Mouse (Mus musculus): Measurements from ENCODE around the gene Camta1. TPM values are rescaled to one million over a fixed set of nuclear protein-coding genes. Genes with fewer than 3 reads are reported as not detected.

Gene Camta1
- polyA plus RNA-seq, 1 experiment from 2014 or later = 83.5 TPM

DNA sequence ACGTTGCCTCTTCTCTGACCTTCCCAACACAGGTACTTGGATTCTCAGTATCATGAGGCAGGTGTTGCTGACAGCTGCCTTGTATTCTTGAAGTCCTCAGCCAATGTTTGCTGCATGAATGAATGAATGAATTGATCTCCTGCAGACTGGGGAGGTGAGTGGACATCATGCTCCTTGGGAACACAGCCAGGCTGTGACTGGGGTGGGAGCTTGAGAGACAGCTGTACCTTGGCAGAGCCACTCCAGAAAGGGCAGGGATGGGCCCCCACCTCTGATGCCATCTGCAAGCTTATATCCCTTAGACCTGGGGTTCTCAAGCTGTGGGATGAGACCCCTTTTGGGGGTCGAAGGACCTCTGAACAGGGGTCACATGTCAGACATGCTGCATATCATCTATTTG lies 508.9 kb downstream of the Camta1 start:
- Histone ChIP-seq H3K27ac (ENCODE audit: low read length) (no peak overlapping the region), H3K27me3 (ENCODE audit: insufficient read depth, low read length) (peaks cover 14% of the 10 kb centered on the region; the same call in 1 of the 2 replicates), H3K36me3 (ENCODE audit: insufficient read depth, low read length) (no peaks in the 10 kb centered on the region), H3K4me3 (ENCODE audit: low read length) (no peak overlapping the region), H3K9ac (replicated peaks; ENCODE audit: low read length) (no peak overlapping the region), H3K4me1 (ENCODE audit: insufficient read depth, low read length) (peaks cover 16% of the 10 kb centered on the region), H3K4me2 (replicated peaks; ENCODE audit: low read depth, low read length) (no peak overlapping the region), H3K9me3 (ENCODE audit: low read length) (peaks cover 4% of the 10 kb centered on the region; the same call in 1 of the 2 replicates)
- no peak for ATAC-seq (ENCODE audit: low FRiP score, low TSS enrichment)
- 86% methylated on average over 2 of the region's 2 CpGs for WGBS

DNA sequence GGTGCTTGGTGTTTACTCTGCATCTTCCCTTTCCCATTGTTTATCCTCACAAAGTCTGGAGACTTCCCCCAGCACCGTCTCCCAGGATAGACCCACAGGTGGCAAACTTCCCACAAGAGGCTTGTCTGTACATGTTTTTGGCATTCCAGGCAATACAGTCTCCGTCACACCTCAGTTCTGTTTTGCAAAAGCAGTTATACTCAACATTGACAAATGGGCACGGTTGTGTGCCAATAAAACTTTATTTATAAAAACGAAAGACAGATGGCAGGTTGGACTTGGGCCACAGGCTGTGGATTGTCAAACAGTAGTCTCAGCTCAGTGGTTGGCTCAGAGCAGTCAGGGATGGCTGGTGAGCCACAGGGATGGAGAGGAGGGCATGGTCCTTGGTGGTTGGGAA lies 509.4 kb downstream of the Camta1 start:
- peaks cover 12% of the 10 kb centered on the region; the same call in 1 of the 2 replicates for H3K27me3 ChIP-seq (ENCODE audit: insufficient read depth, low read length)
- no peak for ATAC-seq (ENCODE audit: low FRiP score, low TSS enrichment)
- H3K9me3 ChIP-seq (ENCODE audit: low read length) = peaks cover 4% of the 10 kb centered on the region; the same call in 1 of the 2 replicates
- no peak overlapping the region for H3K9ac ChIP-seq (replicated peaks; ENCODE audit: low read length)
- no peaks in the 10 kb centered on the region for H3K36me3 ChIP-seq (ENCODE audit: insufficient read depth, low read length)
- WGBS = 65% methylated on average over 4 of the region's 4 CpGs
- peaks cover 16% of the 10 kb centered on the region for H3K4me1 ChIP-seq (ENCODE audit: insufficient read depth, low read length)
- no peak overlapping the region for H3K4me2 ChIP-seq (replicated peaks; ENCODE audit: low read depth, low read length)
- H3K4me3 ChIP-seq (ENCODE audit: low read length) = no peak overlapping the region
- H3K27ac ChIP-seq (ENCODE audit: low read length) = no peak overlapping the region

DNA sequence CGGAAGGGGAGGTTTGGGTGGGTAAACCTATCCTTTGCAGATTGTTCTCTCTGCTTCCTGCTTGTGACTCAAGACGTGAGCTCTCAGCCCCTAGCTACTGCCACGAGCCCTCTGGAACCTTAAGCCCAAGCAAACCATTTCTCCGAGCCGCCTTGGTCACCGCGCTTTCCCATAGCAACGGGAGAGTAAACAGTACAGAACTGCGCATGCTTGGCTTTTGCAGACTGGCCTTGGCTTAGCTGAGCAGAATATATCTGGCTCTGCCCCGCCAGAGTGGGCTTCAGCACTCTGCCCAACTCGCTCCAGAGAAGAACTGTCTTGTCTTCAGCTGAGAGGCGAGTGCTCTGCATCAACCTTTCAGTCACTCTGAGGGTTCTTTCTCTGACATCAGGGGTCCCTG lies 509.9 kb downstream of the Camta1 start:
- WGBS = 52% methylated on average over 12 of the region's 12 CpGs
- Histone ChIP-seq H3K27ac (ENCODE audit: low read length) (no peak overlapping the region), H3K27me3 (ENCODE audit: insufficient read depth, low read length) (peaks cover 7% of the 10 kb centered on the region; the same call in 1 of the 2 replicates), H3K9ac (replicated peaks; ENCODE audit: low read length) (no peak overlapping the region), H3K36me3 (ENCODE audit: insufficient read depth, low read length) (no peaks in the 10 kb centered on the region), H3K4me2 (replicated peaks; ENCODE audit: low read depth, low read length) (0 out of 2 replicates have a peak overlapping the region, but pooled peaks have one; percentile 1), H3K9me3 (ENCODE audit: low read length) (peaks cover 4% of the 10 kb centered on the region; the same call in 1 of the 2 replicates), H3K4me3 (ENCODE audit: low read length) (no peak overlapping the region), H3K4me1 (ENCODE audit: insufficient read depth, low read length) (peaks cover 16% of the 10 kb centered on the region)
- peak; percentile 66 for ATAC-seq (ENCODE audit: low FRiP score, low TSS enrichment)

DNA sequence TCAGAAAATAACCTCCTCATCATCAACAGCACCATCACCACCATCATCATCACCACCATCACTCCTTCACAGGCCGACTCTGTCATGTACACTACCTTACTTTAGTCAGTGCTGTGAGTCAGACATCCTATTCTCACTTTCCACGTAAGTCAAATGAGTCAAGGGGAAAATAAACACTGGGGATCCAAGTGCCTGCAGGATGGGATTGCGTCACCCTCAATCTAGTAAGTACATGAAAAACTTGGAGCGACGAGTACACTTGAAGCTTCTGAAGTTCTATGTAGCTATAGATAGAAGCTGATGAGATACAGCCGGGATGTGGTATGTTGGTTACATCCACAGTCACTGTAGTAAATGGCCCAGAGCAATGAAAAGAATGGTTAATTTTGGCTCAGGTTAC lies 514.1 kb downstream of the Camta1 start:
- H3K9me3 ChIP-seq (ENCODE audit: low read length) = peaks cover 4% of the 10 kb centered on the region; the same call in 1 of the 2 replicates
- 0 out of 2 replicates have a peak, but pooled peaks cover 14% of the 10 kb centered on the region for H3K4me1 ChIP-seq (ENCODE audit: insufficient read depth, low read length)
- no peak for ATAC-seq (ENCODE audit: low FRiP score, low TSS enrichment)
- H3K4me3 ChIP-seq (ENCODE audit: low read length) = no peak overlapping the region
- WGBS = 91% methylated on average over 6 of the region's 6 CpGs
- no peak overlapping the region for H3K9ac ChIP-seq (replicated peaks; ENCODE audit: low read length)
- H3K27ac ChIP-seq (ENCODE audit: low read length) = no peak overlapping the region
- no peaks in the 10 kb centered on the region for H3K27me3 ChIP-seq (ENCODE audit: insufficient read depth, low read length)
- no peak overlapping the region for H3K4me2 ChIP-seq (replicated peaks; ENCODE audit: low read depth, low read length)
- no peaks in the 10 kb centered on the region for H3K36me3 ChIP-seq (ENCODE audit: insufficient read depth, low read length)

DNA sequence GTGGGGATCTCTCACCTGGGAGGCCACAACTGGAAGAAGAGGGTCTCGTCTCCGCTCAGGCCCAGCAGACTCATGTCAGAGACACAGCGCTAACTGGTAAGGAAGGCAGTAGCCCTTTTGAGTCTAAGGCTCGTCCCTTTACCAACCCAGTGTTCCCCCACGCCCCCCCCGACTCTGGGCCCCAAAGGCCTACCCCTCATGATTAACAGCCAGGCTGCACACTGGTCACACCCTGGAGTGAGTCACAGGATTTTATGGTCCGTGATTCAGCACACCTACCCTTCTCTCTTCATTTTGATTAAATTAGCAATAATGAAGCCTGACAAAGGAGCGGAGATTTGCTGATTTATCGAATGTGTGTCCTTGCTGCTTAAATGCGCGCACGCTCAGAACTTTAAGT lies 515.0 kb downstream of the Camta1 start:
- Histone ChIP-seq H3K27me3 (ENCODE audit: insufficient read depth, low read length) (no peaks in the 10 kb centered on the region), H3K4me1 (ENCODE audit: insufficient read depth, low read length) (0 out of 2 replicates have a peak, but pooled peaks cover 14% of the 10 kb centered on the region), H3K27ac (ENCODE audit: low read length) (no peak overlapping the region), H3K4me2 (replicated peaks; ENCODE audit: low read depth, low read length) (no peak overlapping the region), H3K9me3 (ENCODE audit: low read length) (peaks cover 4% of the 10 kb centered on the region; the same call in 1 of the 2 replicates), H3K9ac (replicated peaks; ENCODE audit: low read length) (no peak overlapping the region), H3K4me3 (ENCODE audit: low read length) (no peak overlapping the region), H3K36me3 (ENCODE audit: insufficient read depth, low read length) (no peaks in the 10 kb centered on the region)
- ATAC-seq (ENCODE audit: low FRiP score, low TSS enrichment) = peak; percentile 64
- 49% methylated on average over 12 of the region's 12 CpGs for WGBS

DNA sequence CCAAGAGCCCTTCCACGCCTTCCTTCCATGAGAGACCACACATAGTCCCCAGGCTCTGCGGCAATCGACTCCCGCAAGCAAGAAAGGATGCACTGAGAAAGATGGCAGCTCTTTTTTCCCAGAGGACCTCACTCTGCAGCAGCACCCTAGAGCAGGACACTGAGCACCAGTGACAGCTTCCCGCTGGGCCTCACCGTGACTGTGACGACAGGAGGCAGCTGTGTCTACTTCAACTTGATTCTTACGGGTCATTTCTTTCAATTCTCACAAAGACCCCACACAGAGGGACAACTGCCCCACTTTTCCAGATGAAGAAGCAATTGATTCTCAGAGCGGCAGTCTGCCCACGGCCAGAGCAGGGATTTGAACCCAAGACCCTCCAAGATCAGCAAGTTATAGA lies 516.9 kb downstream of the Camta1 start:
- H3K4me3 ChIP-seq (ENCODE audit: low read length) = no peak overlapping the region
- no peak for ATAC-seq (ENCODE audit: low FRiP score, low TSS enrichment)
- H3K9me3 ChIP-seq (ENCODE audit: low read length) = peaks cover 4% of the 10 kb centered on the region; the same call in 1 of the 2 replicates
- no peak overlapping the region for H3K9ac ChIP-seq (replicated peaks; ENCODE audit: low read length)
- H3K4me2 ChIP-seq (replicated peaks; ENCODE audit: low read depth, low read length) = no peak overlapping the region
- WGBS = 60% methylated on average over 10 of the region's 10 CpGs
- no peaks in the 10 kb centered on the region for H3K27me3 ChIP-seq (ENCODE audit: insufficient read depth, low read length)
- H3K27ac ChIP-seq (ENCODE audit: low read length) = no peak overlapping the region
- H3K36me3 ChIP-seq (ENCODE audit: insufficient read depth, low read length) = no peaks in the 10 kb centered on the region
- H3K4me1 ChIP-seq (ENCODE audit: insufficient read depth, low read length) = 0 out of 2 replicates have a peak, but pooled peaks cover 9% of the 10 kb centered on the region

DNA sequence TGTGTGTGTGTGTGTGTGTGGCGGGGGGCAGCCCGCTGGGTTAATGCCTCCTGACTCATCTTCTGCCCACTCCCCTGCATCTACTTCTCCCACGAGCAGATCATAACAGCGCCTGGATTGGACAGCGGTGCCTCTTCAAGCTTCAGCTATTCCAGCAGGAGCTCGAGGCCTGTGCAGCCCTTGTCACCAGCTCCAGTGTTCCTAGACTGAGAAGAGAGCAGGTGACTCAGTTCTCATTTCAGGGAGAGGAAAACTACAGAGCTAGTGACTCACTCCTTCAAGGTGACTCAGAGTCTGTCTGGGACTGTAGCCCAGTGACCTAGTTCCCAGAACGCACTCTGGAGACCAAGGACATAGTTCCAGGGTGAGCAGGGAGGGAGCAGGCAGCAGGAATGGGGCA lies 522.3 kb downstream of the Camta1 start:
- Histone ChIP-seq H3K4me1 (ENCODE audit: insufficient read depth, low read length) (peaks cover 5% of the 10 kb centered on the region; the same call in 1 of the 2 replicates), H3K36me3 (ENCODE audit: insufficient read depth, low read length) (no peaks in the 10 kb centered on the region), H3K4me2 (replicated peaks; ENCODE audit: low read depth, low read length) (no peak overlapping the region), H3K9ac (replicated peaks; ENCODE audit: low read length) (no peak overlapping the region), H3K27ac (ENCODE audit: low read length) (no peak overlapping the region), H3K4me3 (ENCODE audit: low read length) (no peak overlapping the region), H3K9me3 (ENCODE audit: low read length) (no peaks in the 10 kb centered on the region), H3K27me3 (ENCODE audit: insufficient read depth, low read length) (no peaks in the 10 kb centered on the region)
- WGBS = 61% methylated on average over 7 of the region's 7 CpGs
- ATAC-seq (ENCODE audit: low FRiP score, low TSS enrichment) = no peak; the same call in 1 of the 2 replicates

DNA sequence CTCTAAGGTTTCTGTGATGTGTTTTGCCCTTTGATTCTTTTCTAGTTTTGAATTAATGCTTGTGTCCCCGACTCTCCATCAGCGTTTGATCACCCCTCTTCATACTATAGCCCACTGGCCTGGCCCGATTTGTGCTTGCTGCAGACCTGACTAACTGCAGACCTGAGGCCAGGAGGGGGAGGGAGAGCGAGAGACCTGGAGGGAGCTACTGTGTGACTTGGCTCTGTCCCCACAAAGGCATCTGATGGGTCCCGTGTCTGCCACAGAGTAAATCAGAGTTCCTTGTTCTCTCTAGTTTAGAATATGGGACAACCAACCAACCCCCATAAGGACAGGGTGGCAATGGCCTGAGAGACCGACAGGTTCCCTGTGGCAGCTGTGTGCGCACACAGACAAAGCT lies 522.7 kb downstream of the Camta1 start:
- H3K9ac ChIP-seq (replicated peaks; ENCODE audit: low read length) = no peak overlapping the region
- peaks cover 5% of the 10 kb centered on the region; the same call in 1 of the 2 replicates for H3K4me1 ChIP-seq (ENCODE audit: insufficient read depth, low read length)
- no peaks in the 10 kb centered on the region for H3K36me3 ChIP-seq (ENCODE audit: insufficient read depth, low read length)
- no peaks in the 10 kb centered on the region for H3K9me3 ChIP-seq (ENCODE audit: low read length)
- H3K4me2 ChIP-seq (replicated peaks; ENCODE audit: low read depth, low read length) = no peak overlapping the region
- no peaks in the 10 kb centered on the region for H3K27me3 ChIP-seq (ENCODE audit: insufficient read depth, low read length)
- no peak overlapping the region for H3K4me3 ChIP-seq (ENCODE audit: low read length)
- H3K27ac ChIP-seq (ENCODE audit: low read length) = no peak overlapping the region
- 78% methylated on average over 7 of the region's 7 CpGs for WGBS
- ATAC-seq (ENCODE audit: low FRiP score, low TSS enrichment) = no peak

DNA sequence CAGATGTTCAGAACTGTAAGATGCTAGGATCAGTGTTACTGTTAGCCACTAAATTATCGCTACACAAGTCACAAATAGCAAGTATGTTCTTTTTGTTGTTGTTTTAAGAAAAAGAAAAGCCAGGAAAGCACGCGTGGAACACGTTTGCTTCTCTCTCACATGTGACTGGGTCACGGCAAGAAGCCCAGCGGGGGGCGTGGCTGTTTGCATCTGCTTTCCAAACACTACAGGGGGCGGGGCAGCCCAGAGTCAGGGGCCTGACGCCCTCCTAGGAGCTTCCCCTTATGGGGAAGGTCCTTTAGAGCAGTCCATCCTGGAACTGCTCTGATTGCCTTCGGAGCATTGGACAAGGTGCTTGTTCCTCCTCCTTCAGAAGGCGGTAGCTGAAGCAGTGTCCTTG lies 524.1 kb downstream of the Camta1 start:
- H3K4me3 ChIP-seq (ENCODE audit: low read length) = no peak overlapping the region
- ATAC-seq (ENCODE audit: low FRiP score, low TSS enrichment) = no peak
- WGBS = 27% methylated on average over 11 of the region's 11 CpGs
- H3K9me3 ChIP-seq (ENCODE audit: low read length) = no peaks in the 10 kb centered on the region
- no peak overlapping the region for H3K9ac ChIP-seq (replicated peaks; ENCODE audit: low read length)
- H3K27me3 ChIP-seq (ENCODE audit: insufficient read depth, low read length) = no peaks in the 10 kb centered on the region
- H3K36me3 ChIP-seq (ENCODE audit: insufficient read depth, low read length) = no peaks in the 10 kb centered on the region
- H3K4me2 ChIP-seq (replicated peaks; ENCODE audit: low read depth, low read length) = no peak overlapping the region
- peaks cover 5% of the 10 kb centered on the region; the same call in 1 of the 2 replicates for H3K4me1 ChIP-seq (ENCODE audit: insufficient read depth, low read length)
- H3K27ac ChIP-seq (ENCODE audit: low read length) = no peak overlapping the region

DNA sequence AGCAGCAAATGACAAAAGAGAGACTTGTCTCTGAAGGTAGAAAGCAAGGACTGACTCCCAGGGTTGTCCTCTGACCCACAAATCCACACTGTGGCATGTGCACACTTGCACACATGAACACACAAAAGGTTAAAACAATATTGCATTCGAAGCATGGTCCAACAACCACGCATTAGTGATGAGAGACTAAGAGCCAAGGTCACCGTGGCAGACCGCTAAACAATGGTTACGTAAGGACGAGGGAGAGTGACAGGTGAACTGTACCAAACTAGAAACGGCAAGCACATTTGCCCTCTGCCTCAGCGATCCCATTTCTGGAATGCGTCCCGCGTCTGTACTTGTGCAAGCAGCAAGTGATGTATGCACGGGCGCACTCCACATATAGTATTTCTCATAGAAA lies 525.3 kb downstream of the Camta1 start:
- no peak for ATAC-seq (ENCODE audit: low FRiP score, low TSS enrichment)
- H3K36me3 ChIP-seq (ENCODE audit: insufficient read depth, low read length) = no peaks in the 10 kb centered on the region
- H3K4me2 ChIP-seq (replicated peaks; ENCODE audit: low read depth, low read length) = no peak overlapping the region
- H3K27ac ChIP-seq (ENCODE audit: low read length) = no peak overlapping the region
- peaks cover 5% of the 10 kb centered on the region; the same call in 1 of the 2 replicates for H3K4me1 ChIP-seq (ENCODE audit: insufficient read depth, low read length)
- no peaks in the 10 kb centered on the region for H3K9me3 ChIP-seq (ENCODE audit: low read length)
- H3K4me3 ChIP-seq (ENCODE audit: low read length) = no peak overlapping the region
- no peak overlapping the region for H3K9ac ChIP-seq (replicated peaks; ENCODE audit: low read length)
- 55% methylated on average over 13 of the region's 13 CpGs for WGBS
- H3K27me3 ChIP-seq (ENCODE audit: insufficient read depth, low read length) = no peaks in the 10 kb centered on the region

Data from kidney, embryonic 16.5 days (tissue).